Mouse (Mus musculus) left cerebral cortex, postnatal 10 days (tissue): ENCODE results near the gene Fam214a. TPM values are rescaled to one million over a fixed set of nuclear protein-coding genes. Genes with fewer than 3 reads are reported as not detected.

Experiments used
- DNase-seq, 2 experiments: peaks; one replicate each; pipeline ENCODE4 v3.0.0; 2021 to 2022; ENCODE audit warnings: low spot score in 2 of 2, mixed read lengths in 1 of 2; ENCODE audit errors: extremely low spot score in 1 of 2
- intact Hi-C: fragments of 180-260 bp; cut with DNase I; formaldehyde crosslinking; loops from one replicate; pipeline ENCODE4 v1.15.1; 2025
- total RNA-seq, 2 experiments: library from RNA; stranded (reverse); gene quantifications; 2 replicates each; pipeline ENCODE4 v1.2.3; 2021

Gene Fam214a
- 10 to 100 TPM; 25.9 to 33.9 TPM for total RNA-seq

- peak; percentile 95 to 97 for DNase-seq
- intact Hi-C loops: no loop called here
Measured at GRCm38 (mm10) chr9:74952756-74953247, at the start of gene Fam214a. Fam214a (plus strand) TSS chr9:74952884.

- intact Hi-C loops: loop anchor here (5.0 to 10.0 kb wide), 2 partner anchors 132 to 370 kb away; partner anchors contain the start of gene Arpp19
- DNase-seq: peak; percentile 54 to 69
Measured at GRCm38 (mm10) chr9:74904866-74905508, 47.7 kb upstream of the Fam214a start.

GRCm38 (mm10) chr9:74906951-74907350, 45.7 kb upstream of the Fam214a start:
- DNase-seq: no peak
- intact Hi-C loops: loop anchor here (5.0 to 10.0 kb wide), 2 partner anchors 130 to 368 kb away; partner anchors contain the start of gene Arpp19

GRCm38 (mm10) chr9:74909245-74909644, 43.4 kb upstream of the Fam214a start:
- intact Hi-C loops: loop anchor here (5.0 to 10.0 kb wide), 2 partner anchors 128 to 366 kb away; partner anchors contain the start of gene Arpp19
- peak in 1 of 2 experiments; percentile 64 for DNase-seq

- intact Hi-C loops: no loop called here
- DNase-seq: no peak
Measured at GRCm38 (mm10) chr9:74910226-74910759, 42.4 kb upstream of the Fam214a start.

GRCm38 (mm10) chr9:74911430-74911829, 41.3 kb upstream of the Fam214a start:
- no peak for DNase-seq
- intact Hi-C loops: no loop called here

- no peak for DNase-seq
- intact Hi-C loops: no loop called here
Measured at GRCm38 (mm10) chr9:74911919-74912318, 40.8 kb upstream of the Fam214a start.

GRCm38 (mm10) chr9:74912619-74913376, 39.9 kb upstream of the Fam214a start:
- intact Hi-C loops: no loop called here
- no peak for DNase-seq

GRCm38 (mm10) chr9:74915611-74916010, 37.1 kb upstream of the Fam214a start:
- DNase-seq: no peak
- intact Hi-C loops: no loop called here

GRCm38 (mm10) chr9:74920450-74920849, 32.2 kb upstream of the Fam214a start:
- DNase-seq: no peak
- intact Hi-C loops: no loop called here

GRCm38 (mm10) chr9:74921422-74921821, 31.3 kb upstream of the Fam214a start:
- intact Hi-C loops: no loop called here
- DNase-seq: no peak

- intact Hi-C loops: no loop called here
- DNase-seq: no peak
Measured at GRCm38 (mm10) chr9:74922884-74923283, 29.8 kb upstream of the Fam214a start.

- intact Hi-C loops: no loop called here
- DNase-seq: no peak
Measured at GRCm38 (mm10) chr9:74923291-74923977, 29.2 kb upstream of the Fam214a start.

- intact Hi-C loops: no loop called here
- DNase-seq: no peak
Measured at GRCm38 (mm10) chr9:74925220-74925769, 27.4 kb upstream of the Fam214a start.

- DNase-seq: no peak
- intact Hi-C loops: no loop called here
Measured at GRCm38 (mm10) chr9:74929981-74930423, 22.7 kb upstream of the Fam214a start.

GRCm38 (mm10) chr9:74930653-74931052, 22.0 kb upstream of the Fam214a start:
- intact Hi-C loops: no loop called here
- no peak for DNase-seq

GRCm38 (mm10) chr9:74935289-74935688, 17.4 kb upstream of the Fam214a start:
- DNase-seq: no peak

GRCm38 (mm10) chr9:74937761-74938160, 14.9 kb upstream of the Fam214a start:
- intact Hi-C loops: no loop called here
- no peak for DNase-seq

More at GRCm38 (mm10) chr9:74935289-74935688, 17.4 kb upstream of the Fam214a start:
- intact Hi-C loops: no loop called here
